Mouse (Mus musculus) lung, embryonic 15.5 days (tissue): Measurements from ENCODE around the gene Hk1. TPM values are rescaled to one million over a fixed set of nuclear protein-coding genes. Genes with fewer than 3 reads are reported as not detected.

Experiments
- ATAC-seq: fragments of 200-750 bp; cut with Nextera tagmentation; 2 replicates; pipeline ENCODE4 v1.8.0; 2017; ENCODE audit warnings: moderate number of reproducible peaks, borderline replicate concordance; ENCODE audit not compliant: low FRiP score, low TSS enrichment; ENCODE audit errors: extremely low read depth
- H3K27ac ChIP-seq: fragments of 300-500 bp; sonication (generic); 2 replicates; pipeline ENCODE4 v1.5.1; 2015; ENCODE audit warnings: moderate library complexity, mild to moderate bottlenecking, inconsistent platforms
- H3K27me3 ChIP-seq: fragments of 300-500 bp; sonication (generic); 2 replicates; pipeline ENCODE4 v1.6.1; 2015; ENCODE audit warnings: inconsistent platforms
- H3K36me3 ChIP-seq: fragments of 300-500 bp; sonication (generic); 2 replicates; pipeline ENCODE4 v1.6.1; 2015; ENCODE audit warnings: inconsistent platforms
- H3K4me1 ChIP-seq: fragments of 300-500 bp; sonication (generic); 2 replicates; pipeline ENCODE4 v1.6.1; 2015; ENCODE audit warnings: inconsistent platforms
- H3K4me2 ChIP-seq: fragments of 300-500 bp; sonication (generic); 2 replicates; pipeline ENCODE4 v1.6.1; 2015; ENCODE audit warnings: inconsistent platforms, mild to moderate bottlenecking, moderate library complexity
- H3K4me3 ChIP-seq: fragments of 300-500 bp; sonication (generic); 2 replicates; pipeline ENCODE4 v1.5.1; 2015; ENCODE audit warnings: mild to moderate bottlenecking, inconsistent platforms
- H3K9ac ChIP-seq: fragments of 300-500 bp; sonication (generic); 2 replicates; pipeline ENCODE4 v1.6.1; 2015; ENCODE audit warnings: inconsistent platforms
- H3K9me3 ChIP-seq: fragments of 300-500 bp; sonication (generic); 2 replicates; pipeline ENCODE4 v1.6.1; 2016; ENCODE audit warnings: inconsistent platforms
- WGBS: fragments of 180-500 bp; shearing (Covaris S2); methylation state at CpG from one replicate; pipeline ENCODE4 v1.1.7; 2015; 5-methylcytosine and 5-hydroxymethylcytosine counted together
- polyA plus RNA-seq: library from polyadenylated mRNA; unstranded; fragments of >200 nt; fragmentation: Nextera tagmentation; extraction: Ambion mirVana; gene quantifications from 2 replicates; pipeline ENCODE4 v1.2.1, GENCODE M21; 2015

The Hk1 gene
- polyA plus RNA-seq, 1 experiment from 2014 or later, result 39.9 TPM

DNA sequence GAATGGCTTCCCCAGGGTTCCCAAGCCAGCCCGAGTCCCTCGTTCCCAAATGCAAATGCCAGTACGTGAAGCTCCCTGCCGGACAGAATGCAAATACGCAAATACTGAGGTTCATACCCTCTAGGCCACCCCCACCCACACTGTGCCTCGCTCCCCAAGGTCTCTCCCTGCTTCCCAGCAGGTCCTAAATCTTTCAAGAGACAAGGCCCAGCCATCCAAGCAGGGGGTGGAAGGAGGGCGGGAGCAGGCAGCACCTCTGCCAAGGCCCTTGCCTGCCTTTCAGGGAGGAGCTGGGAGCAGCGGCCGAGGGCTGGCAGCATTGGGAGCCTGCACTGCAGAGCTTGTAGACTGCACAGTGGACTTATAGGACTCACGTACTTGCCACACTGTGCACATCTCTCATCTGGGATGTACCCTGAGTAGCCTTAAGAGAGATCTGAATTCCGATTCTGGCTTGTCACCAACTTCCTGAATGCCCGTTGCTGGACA lies 127.7 kb downstream of the Hk1 start, which contains the start of gene Tacr2:
Tacr2 (plus strand) TSS at position 439 of the 489 bp plus-strand sequence.
- Histone ChIP-seq H3K4me3 (no peak within 1 kb of the TSS), H3K9ac (no peak within 1 kb of the TSS), H3K4me1 (peaks cover 16% of the 10 kb centered on the region), H3K4me2 (no peak within 1 kb of the TSS), H3K27ac (no peak within 1 kb of the TSS), H3K27me3 (no peaks in the 10 kb centered on the region), H3K9me3 (no peaks in the 10 kb centered on the region), H3K36me3 (no peaks in the 10 kb centered on the region)
- no peak for ATAC-seq
- 46% methylated on average over 12 of the region's 12 CpGs for WGBS

- Histone ChIP-seq H3K4me1 (peaks cover 23% of the 10 kb centered on the region), H3K27ac (peak overlapping the region; percentile 45; the same call in 1 of the 2 replicates), H3K9ac (no peak overlapping the region), H3K4me2 (no peak overlapping the region), H3K4me3 (no peak overlapping the region), H3K27me3 (no peaks in the 10 kb centered on the region), H3K36me3 (no peaks in the 10 kb centered on the region), H3K9me3 (no peaks in the 10 kb centered on the region)
- 2% methylated on average over 8 of the region's 8 CpGs for WGBS
- peak; percentile 81 for ATAC-seq
Observed at GRCm38 (mm10) chr10:62247815-62248214, 131.9 kb downstream of the Hk1 start.

DNA sequence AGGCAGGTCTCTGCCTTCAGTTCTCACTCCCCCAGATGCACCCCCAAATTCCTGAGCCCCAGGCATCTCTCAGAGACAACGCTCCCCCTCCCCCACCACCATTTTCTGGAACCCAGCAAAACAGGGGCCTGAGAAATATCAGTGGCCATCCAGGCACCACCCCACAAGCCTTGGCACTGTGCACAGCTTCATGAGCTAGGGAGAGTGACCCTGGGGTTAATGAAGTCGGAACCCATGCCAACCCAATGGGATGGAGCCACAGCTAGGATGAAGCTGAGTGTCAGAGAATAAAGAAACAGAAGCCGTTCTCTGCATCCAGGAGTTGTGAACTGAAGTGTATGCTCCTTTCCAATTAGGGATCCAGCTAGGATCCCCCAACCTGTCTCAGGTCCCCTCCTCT lies 132.6 kb downstream of the Hk1 start:
- no peaks in the 10 kb centered on the region for H3K27me3 ChIP-seq
- no peaks in the 10 kb centered on the region for H3K9me3 ChIP-seq
- no peak overlapping the region for H3K9ac ChIP-seq
- H3K4me1 ChIP-seq, result peaks cover 27% of the 10 kb centered on the region
- ATAC-seq, result no peak
- H3K27ac ChIP-seq, result peak overlapping the region; percentile 7; the same call in 1 of the 2 replicates
- H3K36me3 ChIP-seq, result no peaks in the 10 kb centered on the region
- no peak overlapping the region for H3K4me2 ChIP-seq
- H3K4me3 ChIP-seq, result no peak overlapping the region
- 50% methylated on average over 3 of the region's 3 CpGs for WGBS

- no peak for ATAC-seq
- 89% methylated on average over 9 of the region's 9 CpGs for WGBS
- Histone ChIP-seq H3K4me1 (peaks cover 27% of the 10 kb centered on the region), H3K27ac (no peak overlapping the region), H3K36me3 (no peaks in the 10 kb centered on the region), H3K4me2 (no peak overlapping the region), H3K9ac (no peak overlapping the region), H3K4me3 (no peak overlapping the region), H3K27me3 (no peaks in the 10 kb centered on the region), H3K9me3 (no peaks in the 10 kb centered on the region)
Observed at GRCm38 (mm10) chr10:62244067-62244466, 135.6 kb downstream of the Hk1 start.

- peaks cover 20% of the 10 kb centered on the region for H3K4me1 ChIP-seq
- H3K27ac ChIP-seq, result peak overlapping the region; percentile 79
- WGBS, result 44% methylated on average over 13 of the region's 13 CpGs
- no peaks in the 10 kb centered on the region for H3K27me3 ChIP-seq
- no peaks in the 10 kb centered on the region for H3K9me3 ChIP-seq
- no peak overlapping the region for H3K4me3 ChIP-seq
- H3K36me3 ChIP-seq, result no peaks in the 10 kb centered on the region
- H3K9ac ChIP-seq, result no peak overlapping the region
- ATAC-seq, result no peak
- H3K4me2 ChIP-seq, result peak overlapping the region; percentile 15; the same call in 1 of the 2 replicates
Observed at GRCm38 (mm10) chr10:62242896-62243295, 136.8 kb downstream of the Hk1 start.

DNA sequence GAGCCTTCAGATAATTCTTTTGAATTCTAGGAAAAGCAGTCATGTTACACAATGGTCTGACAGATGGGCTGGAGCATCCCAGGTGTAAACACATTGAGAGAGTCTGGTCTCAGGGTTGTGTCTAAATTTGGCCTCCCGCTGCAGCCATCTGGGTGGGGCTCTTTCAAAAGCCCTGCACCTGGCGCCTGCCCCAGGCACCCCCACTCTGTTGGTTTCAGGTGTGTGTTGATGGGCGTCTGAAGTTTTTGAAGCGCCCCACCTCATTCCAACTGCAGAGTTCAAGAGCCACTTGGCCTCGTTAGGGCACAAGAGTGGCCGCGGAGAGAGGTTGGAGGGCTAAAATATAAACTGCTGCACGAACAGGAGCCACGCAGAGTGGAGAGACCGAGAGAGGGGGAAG lies 137.3 kb downstream of the Hk1 start:
- no peak overlapping the region for H3K4me3 ChIP-seq
- H3K9ac ChIP-seq, result no peak overlapping the region
- H3K27me3 ChIP-seq, result no peaks in the 10 kb centered on the region
- H3K9me3 ChIP-seq, result no peaks in the 10 kb centered on the region
- H3K36me3 ChIP-seq, result no peaks in the 10 kb centered on the region
- peak; percentile 58; the same call in 1 of the 2 replicates for ATAC-seq
- 40% methylated on average over 10 of the region's 10 CpGs for WGBS
- H3K4me1 ChIP-seq, result peaks cover 14% of the 10 kb centered on the region
- peak overlapping the region; percentile 79 for H3K27ac ChIP-seq
- peak overlapping the region; percentile 15; the same call in 1 of the 2 replicates for H3K4me2 ChIP-seq

DNA sequence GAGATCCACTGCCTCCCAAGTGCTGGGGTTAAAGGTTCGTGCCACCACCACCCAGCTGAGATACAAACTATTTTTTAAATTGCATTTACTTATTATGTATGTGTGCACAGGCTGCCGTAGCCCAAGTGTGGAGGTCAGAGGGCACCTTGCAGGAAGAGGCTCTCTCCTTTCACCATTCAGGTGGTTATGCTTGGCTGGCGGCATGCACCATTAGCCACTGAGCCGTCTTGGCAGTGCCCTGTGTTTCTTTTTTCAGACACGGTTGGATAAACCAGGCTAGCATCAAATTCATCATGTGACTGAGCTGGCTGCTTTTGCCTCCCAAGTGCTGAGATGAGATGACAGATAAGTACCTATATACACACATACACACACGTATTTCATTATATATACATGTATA lies 140.4 kb downstream of the Hk1 start:
- H3K27ac ChIP-seq, result no peak overlapping the region
- H3K9ac ChIP-seq, result no peak overlapping the region
- no peaks in the 10 kb centered on the region for H3K27me3 ChIP-seq
- H3K9me3 ChIP-seq, result no peaks in the 10 kb centered on the region
- 51% methylated on average over 6 of the region's 6 CpGs for WGBS
- ATAC-seq, result no peak
- H3K4me2 ChIP-seq, result no peak overlapping the region
- H3K4me1 ChIP-seq, result peaks cover 8% of the 10 kb centered on the region
- H3K4me3 ChIP-seq, result no peak overlapping the region
- no peaks in the 10 kb centered on the region for H3K36me3 ChIP-seq

DNA sequence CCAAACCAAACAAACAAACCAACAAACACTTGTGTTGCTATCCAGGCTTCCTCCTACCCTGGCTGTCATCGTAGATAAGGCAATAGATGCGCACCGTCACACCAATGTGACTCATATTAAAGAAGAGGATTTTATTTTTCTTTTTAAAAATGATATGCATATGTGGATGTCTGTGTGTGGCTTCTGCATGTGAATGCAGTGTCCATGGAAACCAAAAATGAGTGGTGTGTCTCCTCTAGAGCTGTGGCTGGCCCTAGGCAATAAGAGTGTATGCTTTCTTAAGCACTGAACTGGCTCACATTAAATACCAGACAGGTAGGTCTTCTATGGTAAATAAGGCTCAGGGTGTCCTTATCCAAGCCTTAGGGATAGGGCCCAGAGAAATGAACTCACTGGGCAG lies 141.0 kb downstream of the Hk1 start:
- H3K27ac ChIP-seq, result no peak overlapping the region
- no peaks in the 10 kb centered on the region for H3K36me3 ChIP-seq
- 93% methylated on average over 3 of the region's 3 CpGs for WGBS
- no peaks in the 10 kb centered on the region for H3K27me3 ChIP-seq
- no peak for ATAC-seq
- H3K9me3 ChIP-seq, result no peaks in the 10 kb centered on the region
- peaks cover 8% of the 10 kb centered on the region for H3K4me1 ChIP-seq
- H3K9ac ChIP-seq, result no peak overlapping the region
- no peak overlapping the region for H3K4me2 ChIP-seq
- no peak overlapping the region for H3K4me3 ChIP-seq

- no peak for ATAC-seq
- Histone ChIP-seq H3K4me2 (no peak overlapping the region), H3K27me3 (no peaks in the 10 kb centered on the region), H3K4me1 (peaks cover 9% of the 10 kb centered on the region; the same call in 1 of the 2 replicates), H3K9me3 (no peaks in the 10 kb centered on the region), H3K4me3 (no peak overlapping the region), H3K27ac (no peak overlapping the region), H3K36me3 (no peaks in the 10 kb centered on the region), H3K9ac (no peak overlapping the region)
- WGBS, result 79% methylated on average over 10 of the region's 10 CpGs
Observed at GRCm38 (mm10) chr10:62237205-62237604, 142.5 kb downstream of the Hk1 start.

DNA sequence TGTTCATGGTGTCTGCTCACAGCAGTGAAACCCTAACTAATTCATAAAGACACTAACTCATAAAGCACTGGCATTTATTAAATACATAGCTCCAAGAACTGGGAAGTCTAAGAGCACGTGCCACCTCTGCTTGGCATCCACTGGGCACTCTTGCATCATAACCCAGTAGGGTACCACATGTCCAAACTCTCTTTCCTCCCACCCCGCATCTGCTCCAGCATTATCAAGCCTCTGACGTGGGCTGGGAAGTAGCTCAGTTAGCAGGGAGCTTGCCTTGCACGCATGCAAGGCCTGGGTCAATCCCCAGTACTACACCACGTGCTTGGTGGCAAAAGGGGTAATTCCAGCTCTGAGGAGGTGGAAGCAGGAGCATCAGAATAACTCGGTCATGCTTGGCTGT lies 143.5 kb downstream of the Hk1 start:
- WGBS, result 83% methylated on average over 6 of the region's 6 CpGs
- ATAC-seq, result no peak

GRCm38 (mm10) chr10:62231811-62232210 lies 147.9 kb downstream of the Hk1 start:
- Histone ChIP-seq H3K36me3 (no peaks in the 10 kb centered on the region), H3K27me3 (no peaks in the 10 kb centered on the region), H3K4me1 (peaks cover 22% of the 10 kb centered on the region), H3K9ac (no peak overlapping the region), H3K9me3 (no peaks in the 10 kb centered on the region), H3K27ac (peak overlapping the region; percentile 31), H3K4me3 (no peak overlapping the region), H3K4me2 (peak overlapping the region; percentile 88)
- WGBS, result 67% methylated on average over 3 of the region's 3 CpGs
- ATAC-seq, result no peak

More for the DNA sequence above, 143.5 kb downstream of the Hk1 start:
- Histone ChIP-seq H3K9ac (no peak overlapping the region), H3K4me1 (peaks cover 19% of the 10 kb centered on the region), H3K27ac (no peak overlapping the region), H3K36me3 (no peaks in the 10 kb centered on the region), H3K4me2 (no peak overlapping the region), H3K27me3 (no peaks in the 10 kb centered on the region), H3K9me3 (no peaks in the 10 kb centered on the region), H3K4me3 (no peak overlapping the region)

GRCm38 (mm10) chr10:62231395-62231732 lies 148.3 kb downstream of the Hk1 start:
- Histone ChIP-seq H3K4me1 (peaks cover 24% of the 10 kb centered on the region), H3K27me3 (no peaks in the 10 kb centered on the region), H3K36me3 (no peaks in the 10 kb centered on the region), H3K9me3 (no peaks in the 10 kb centered on the region), H3K4me2 (peak overlapping the region; percentile 88), H3K4me3 (peak overlapping the region; percentile 56), H3K27ac (0 out of 2 replicates have a peak overlapping the region, but pooled peaks have one; percentile 7), H3K9ac (0 out of 2 replicates have a peak overlapping the region, but pooled peaks have one; percentile 23)
- 2% methylated on average over 13 of the region's 13 CpGs for WGBS
- no peak for ATAC-seq
